Mouse (Mus musculus) adrenal gland, adult 8-10 months (tissue): ENCODE data around the gene Txnrd3. TPM values are rescaled to one million over a fixed set of nuclear protein-coding genes. Genes with fewer than 3 reads are reported as not detected.
A peak's percentile ranks its signal among the peaks of the same experiment; 100 is the strongest.

Experiments used
- DNase-seq: peaks from one replicate; pipeline ENCODE4 v3.0.0; 2022
- total RNA-seq, 4 experiments: library from RNA; stranded (reverse); gene quantifications; 2 replicates each; pipeline ENCODE4 v1.2.4; 2022

Txnrd3 gene
- total RNA-seq, 4 experiments from 2014 or later: 9.5 to 18.8 (median 14.4) TPM

- no peak for DNase-seq
These were observed 11.2 kb downstream of the Txnrd3 start for GRCm38 (mm10) chr6:89655011-89655410.

- no peak for DNase-seq
These were observed 14.6 kb downstream of the Txnrd3 start for GRCm38 (mm10) chr6:89658342-89658741.

GRCm38 (mm10) chr6:89658931-89659330 lies 15.1 kb downstream of the Txnrd3 start:
- no peak for DNase-seq

- DNase-seq: no peak
These were observed 16.1 kb downstream of the Txnrd3 start for GRCm38 (mm10) chr6:89659692-89660423.

- DNase-seq: no peak
These were observed 16.7 kb downstream of the Txnrd3 start for GRCm38 (mm10) chr6:89660490-89660889.

- DNase-seq: no peak
These were observed 18.7 kb downstream of the Txnrd3 start for GRCm38 (mm10) chr6:89662521-89662920.

GRCm38 (mm10) chr6:89665155-89665554 lies 21.4 kb downstream of the Txnrd3 start:
- DNase-seq: no peak

GRCm38 (mm10) chr6:89665667-89666066 lies 21.9 kb downstream of the Txnrd3 start:
- no peak for DNase-seq

GRCm38 (mm10) chr6:89666976-89667375 lies 23.2 kb downstream of the Txnrd3 start:
- DNase-seq: no peak

GRCm38 (mm10) chr6:89669556-89669955 lies 25.8 kb downstream of the Txnrd3 start:
- DNase-seq: no peak

GRCm38 (mm10) chr6:89671431-89671830 lies 27.6 kb downstream of the Txnrd3 start:
- no peak for DNase-seq

GRCm38 (mm10) chr6:89672641-89673040 lies 28.9 kb downstream of the Txnrd3 start:
- no peak for DNase-seq

GRCm38 (mm10) chr6:89673135-89673780 lies 29.5 kb downstream of the Txnrd3 start:
- DNase-seq: no peak

- DNase-seq: no peak
These were observed 34.7 kb downstream of the Txnrd3 start for GRCm38 (mm10) chr6:89678522-89678921.

- DNase-seq: peak; percentile 26
These were observed 35.6 kb downstream of the Txnrd3 start for GRCm38 (mm10) chr6:89679291-89679835.

GRCm38 (mm10) chr6:89680155-89680554 lies 36.4 kb downstream of the Txnrd3 start:
- DNase-seq: peak; percentile 60

- no peak for DNase-seq
These were observed 40.4 kb downstream of the Txnrd3 start for GRCm38 (mm10) chr6:89684231-89684630.

- DNase-seq: no peak
These were observed 43.3 kb downstream of the Txnrd3 start for GRCm38 (mm10) chr6:89687100-89687499.

- peak; percentile 25 for DNase-seq
These were observed 62.8 kb downstream of the Txnrd3 start for GRCm38 (mm10) chr6:89706624-89707023.

GRCm38 (mm10) chr6:89707240-89707639 lies 63.5 kb downstream of the Txnrd3 start, which contains the start of gene Vmn1r40:
Gene Vmn1r40 (plus strand): TSS chr6:89707540.
- DNase-seq: no peak

- no peak for DNase-seq
These were observed 74.3 kb downstream of the Txnrd3 start for GRCm38 (mm10) chr6:89718051-89718450.
